Mouse (Mus musculus): ENCODE data around the gene Tchhl1.

- TF ChIP-seq POLR2A (IDR thresholded peaks at IDR 0.05; ENCODE audit: borderline replicate concordance, control insufficient read depth, low read depth, low read length) (no peak), CTCF (IDR thresholded peaks at IDR 0.05; ENCODE audit: control insufficient read depth, insufficient read depth, low read length) (no peak)
Observed at GRCm38 (mm10) chr3:93509301-93509700, 40.7 kb downstream of the Tchhl1 start.
